Mouse (Mus musculus) heart, embryonic 14.5 days (tissue): Measurements from ENCODE around the gene Oca2. TPM values are rescaled to one million over a fixed set of nuclear protein-coding genes. Genes with fewer than 3 reads are reported as not detected.

ENCODE experiments used
- ATAC-seq: fragments of 200-750 bp; cut with Nextera tagmentation; 2 replicates; pipeline ENCODE4 v1.8.0; 2017; ENCODE audit warnings: low read depth, moderate TSS enrichment; ENCODE audit not compliant: insufficient number of reproducible peaks, insufficient read depth, low FRiP score
- H3K27ac ChIP-seq, 2 experiments: fragments of 200-500 bp in 1 of 2; fragments of 300-500 bp in 1 of 2; sonication (generic) in 1 of 2; replicated peaks in 1 of 2; 2 replicates each; pipeline ENCODE4 v1.5.1; 2012 to 2014; ENCODE audit warnings: low read depth in 2 of 2, low read length in 2 of 2, control low read depth in 1 of 2, mild to moderate bottlenecking in 1 of 2, mixed read lengths in 1 of 2; ENCODE audit not compliant: control insufficient read depth in 1 of 2, insufficient read depth in 1 of 2
- H3K27me3 ChIP-seq: fragments of 300-500 bp; sonication (generic); 2 replicates; pipeline ENCODE4 v1.6.1; 2014; ENCODE audit warnings: mild to moderate bottlenecking, low read length, control low read depth; ENCODE audit not compliant: control insufficient read depth, insufficient read depth
- H3K36me3 ChIP-seq: fragments of 300-500 bp; sonication (generic); 2 replicates; pipeline ENCODE4 v1.6.1; 2014; ENCODE audit warnings: mild to moderate bottlenecking, control low read depth, low read length, mixed read lengths; ENCODE audit not compliant: control insufficient read depth, insufficient read depth
- H3K4me1 ChIP-seq, 2 experiments: fragments of 200-500 bp in 1 of 2; fragments of 300-500 bp in 1 of 2; sonication (generic) in 1 of 2; 2 replicates each; pipeline ENCODE4 v1.6.1; 2012 to 2014; ENCODE audit warnings: low read length in 2 of 2, control low read depth in 1 of 2, mixed read lengths in 1 of 2; ENCODE audit not compliant: control insufficient read depth in 2 of 2, insufficient read depth in 2 of 2
- H3K4me2 ChIP-seq: fragments of 300-500 bp; sonication (generic); 2 replicates; pipeline ENCODE4 v1.6.1; 2014; ENCODE audit warnings: mild to moderate bottlenecking, low read length
- H3K4me3 ChIP-seq, 2 experiments: fragments of 200-500 bp in 1 of 2; fragments of 300-500 bp in 1 of 2; sonication (generic) in 1 of 2; 2 replicates each; pipeline ENCODE4 v1.5.1; 2012 to 2014; ENCODE audit warnings: low read length in 2 of 2, mild to moderate bottlenecking in 2 of 2, control low read depth in 1 of 2, low read depth in 1 of 2, moderate library complexity in 1 of 2; ENCODE audit not compliant: control insufficient read depth in 1 of 2, insufficient read depth in 1 of 2
- H3K9ac ChIP-seq: fragments of 300-500 bp; sonication (generic); 2 replicates; pipeline ENCODE4 v1.6.1; 2014; ENCODE audit warnings: mild to moderate bottlenecking, low read length
- H3K9me3 ChIP-seq: fragments of 300-500 bp; sonication (generic); 2 replicates; pipeline ENCODE4 v1.6.1; 2016; ENCODE audit warnings: low read length, control low read depth; ENCODE audit not compliant: control insufficient read depth
- WGBS: fragments of 180-500 bp; shearing (Covaris S2); extraction: QIAGEN DNeasy Blood & Tissue Kit; methylation state at CpG from one replicate; pipeline ENCODE4 v1.1.7; 2014; 5-methylcytosine and 5-hydroxymethylcytosine counted together
- polyA plus RNA-seq: library from polyadenylated mRNA; unstranded; fragments of >200 nt; fragmentation: Nextera tagmentation; extraction: Ambion mirVana; gene quantifications from 2 replicates; pipeline ENCODE4 v1.2.1, GENCODE M21; 2014

Gene Oca2
- polyA plus RNA-seq, 1 experiment from 2014 or later: not detected

GRCm38 (mm10) chr7:56499319-56499718, 259.8 kb downstream of the Oca2 start:
- H3K4me1 ChIP-seq: peaks cover 3% of the 10 kb centered on the region in 2 experiments; a peak in 1 of 4 replicates
- H3K9ac ChIP-seq: no peak overlapping the region
- H3K4me2 ChIP-seq: no peak overlapping the region
- H3K36me3 ChIP-seq: no peaks in the 10 kb centered on the region
- H3K9me3 ChIP-seq: no peaks in the 10 kb centered on the region
- ATAC-seq: no peak
- no peak overlapping the region for H3K27ac ChIP-seq
- no peak overlapping the region for H3K4me3 ChIP-seq
- WGBS: 83% methylated on average over 2 of the region's 2 CpGs
- H3K27me3 ChIP-seq: no peaks in the 10 kb centered on the region

DNA sequence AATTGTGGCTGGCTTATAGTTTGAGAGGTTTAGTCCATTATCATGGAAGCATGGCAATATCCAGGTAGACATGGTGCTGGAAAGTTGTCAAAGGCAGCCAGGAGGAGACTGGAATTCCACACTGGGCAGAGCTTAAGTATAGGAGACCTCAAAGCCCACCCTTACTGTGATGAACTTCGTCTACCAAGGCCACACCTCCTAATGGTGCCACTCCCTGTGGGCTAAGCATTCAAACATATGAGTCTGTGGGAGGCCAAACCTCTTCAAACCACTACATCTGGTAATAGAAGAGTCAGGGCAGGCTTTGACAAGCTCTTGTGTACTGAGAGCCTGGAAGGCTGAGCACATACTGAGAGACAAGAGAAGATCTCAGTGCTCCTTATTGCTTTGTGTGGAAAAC, 260.2 kb downstream of the Oca2 start:
- Histone ChIP-seq H3K9me3 (no peaks in the 10 kb centered on the region), H3K36me3 (no peaks in the 10 kb centered on the region), H3K4me1 (peaks cover 3% of the 10 kb centered on the region in 2 experiments; a peak in 1 of 4 replicates), H3K27ac (no peak overlapping the region), H3K9ac (no peak overlapping the region), H3K4me2 (no peak overlapping the region), H3K4me3 (no peak overlapping the region), H3K27me3 (no peaks in the 10 kb centered on the region)
- WGBS: 44% methylated on average over 1 of the region's 1 CpGs
- no peak for ATAC-seq

- Histone ChIP-seq H3K27ac (no peak overlapping the region), H3K4me3 (no peak overlapping the region), H3K4me1 (peaks cover 3% of the 10 kb centered on the region in 2 experiments; a peak in 1 of 4 replicates), H3K9me3 (no peaks in the 10 kb centered on the region), H3K9ac (no peak overlapping the region), H3K36me3 (no peaks in the 10 kb centered on the region), H3K4me2 (no peak overlapping the region), H3K27me3 (no peaks in the 10 kb centered on the region)
- ATAC-seq: no peak
- 86% methylated on average over 1 of the region's 1 CpGs for WGBS
Measured at GRCm38 (mm10) chr7:56500438-56500837, 260.9 kb downstream of the Oca2 start.

GRCm38 (mm10) chr7:56518581-56518980, 279.0 kb downstream of the Oca2 start:
- H3K9ac ChIP-seq: no peak overlapping the region
- ATAC-seq: no peak
- H3K4me2 ChIP-seq: no peak overlapping the region
- no peaks in the 10 kb centered on the region for H3K27me3 ChIP-seq
- H3K27ac ChIP-seq: no peak overlapping the region
- WGBS: 60% methylated on average over 1 of the region's 1 CpGs
- no peak overlapping the region for H3K4me3 ChIP-seq
- no peaks in the 10 kb centered on the region for H3K9me3 ChIP-seq
- H3K36me3 ChIP-seq: no peaks in the 10 kb centered on the region
- H3K4me1 ChIP-seq: no peaks in the 10 kb centered on the region

GRCm38 (mm10) chr7:56519741-56520140, 280.2 kb downstream of the Oca2 start:
- no peaks in the 10 kb centered on the region for H3K27me3 ChIP-seq
- no peak overlapping the region for H3K9ac ChIP-seq
- ATAC-seq: no peak
- no peak overlapping the region for H3K4me2 ChIP-seq
- no peaks in the 10 kb centered on the region for H3K9me3 ChIP-seq
- no peak overlapping the region for H3K27ac ChIP-seq
- H3K4me3 ChIP-seq: no peak overlapping the region
- no peaks in the 10 kb centered on the region for H3K36me3 ChIP-seq
- WGBS: 4% methylated on average over 5 of the region's 5 CpGs
- no peaks in the 10 kb centered on the region for H3K4me1 ChIP-seq

GRCm38 (mm10) chr7:56534856-56535255, 295.3 kb downstream of the Oca2 start:
- no peak for ATAC-seq

DNA sequence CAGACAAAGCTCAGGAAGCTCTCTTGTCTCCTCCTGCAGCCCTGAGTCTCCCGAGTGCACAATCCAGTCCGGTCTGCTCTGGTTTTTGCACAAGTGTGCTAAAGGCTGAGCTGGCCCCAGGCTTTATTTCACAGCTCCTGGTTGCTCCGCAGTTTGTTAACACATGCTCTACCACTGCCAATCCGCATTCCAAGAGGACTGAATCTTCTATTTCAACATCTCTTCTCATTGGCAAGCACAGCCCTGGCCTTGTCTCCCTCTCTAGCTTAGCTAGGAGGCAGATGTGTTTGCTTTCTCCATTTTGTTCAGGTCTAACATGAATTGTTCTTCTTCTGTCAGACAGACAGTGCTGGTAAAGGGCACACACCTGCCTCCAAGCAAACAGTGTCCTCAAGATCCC, 309.7 kb downstream of the Oca2 start:
- no peak overlapping the region for H3K9ac ChIP-seq
- H3K4me3 ChIP-seq: no peak overlapping the region
- no peak overlapping the region for H3K4me2 ChIP-seq
- no peak for ATAC-seq
- H3K27ac ChIP-seq: no peak overlapping the region
- H3K9me3 ChIP-seq: no peaks in the 10 kb centered on the region
- H3K36me3 ChIP-seq: no peaks in the 10 kb centered on the region
- no peaks in the 10 kb centered on the region for H3K4me1 ChIP-seq
- no peaks in the 10 kb centered on the region for H3K27me3 ChIP-seq
- WGBS: 61% methylated on average over 4 of the region's 4 CpGs

More at GRCm38 (mm10) chr7:56534856-56535255, 295.3 kb downstream of the Oca2 start:
- 61% methylated on average over 2 of the region's 2 CpGs for WGBS
- Histone ChIP-seq H3K9me3 (no peaks in the 10 kb centered on the region), H3K27ac (no peak overlapping the region), H3K4me3 (no peak overlapping the region), H3K4me1 (no peaks in the 10 kb centered on the region), H3K36me3 (no peaks in the 10 kb centered on the region), H3K9ac (no peak overlapping the region), H3K4me2 (no peak overlapping the region), H3K27me3 (no peaks in the 10 kb centered on the region)

DNA sequence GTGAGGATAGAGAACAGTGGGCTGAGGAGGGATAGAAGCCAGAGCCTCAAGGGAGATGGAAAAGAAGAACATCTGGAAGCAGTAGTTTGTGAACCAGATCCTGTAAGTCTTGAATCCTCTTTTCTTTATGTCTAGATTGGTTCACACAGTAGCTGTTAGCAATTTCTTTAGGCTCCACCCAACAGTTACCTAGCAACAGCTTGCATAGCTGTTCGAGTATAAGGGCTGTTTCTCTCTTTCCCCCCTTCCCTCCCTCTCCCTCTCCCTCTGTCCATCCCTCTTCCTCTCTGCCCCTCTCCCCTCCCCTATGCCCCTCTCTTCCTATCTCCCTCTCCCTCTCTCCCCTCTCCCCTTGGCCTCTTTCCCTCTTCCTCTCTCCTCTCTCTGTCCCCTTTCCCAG, 312.2 kb downstream of the Oca2 start:
- Histone ChIP-seq H3K4me1 (no peaks in the 10 kb centered on the region), H3K27me3 (no peaks in the 10 kb centered on the region), H3K4me2 (no peak overlapping the region), H3K9me3 (no peaks in the 10 kb centered on the region), H3K27ac (no peak overlapping the region), H3K36me3 (no peaks in the 10 kb centered on the region), H3K4me3 (no peak overlapping the region), H3K9ac (no peak overlapping the region)
- no peak for ATAC-seq
- WGBS: 6% methylated on average over 1 of the region's 1 CpGs
